Mouse (Mus musculus) left cerebral cortex, adult 2 months (tissue): Measurements from ENCODE around the gene Togaram2. TPM values are rescaled to one million over a fixed set of nuclear protein-coding genes. Genes with fewer than 3 reads are reported as not detected.
"Not testable (repeated sequence)": the region's sequence is repeated elsewhere in the genome, so short reads cannot be mapped to it uniquely, and the experiment has no call there.

ENCODE experiments used
- DNase-seq, 2 experiments: peaks; one replicate each; pipeline ENCODE4 v3.0.0; 2021 to 2022; ENCODE audit warnings: low spot score in 2 of 2, mixed read lengths in 1 of 2; ENCODE audit errors: extremely low spot score in 1 of 2
- H3K27ac ChIP-seq: fragments of 200-600 bp; 2 replicates; pipeline ENCODE4 v1.8.1; 2022
- H3K4me3 ChIP-seq: fragments of 200-600 bp; 2 replicates; pipeline ENCODE4 v1.8.1; 2022
- CTCF ChIP-seq: fragments of 200-600 bp; IDR thresholded peaks from 2 replicates; pipeline ENCODE4 v1.8.1; 2022; ENCODE audit warnings: antibody characterized with exemption, mild to moderate bottlenecking, moderate library complexity
- intact Hi-C: fragments of 180-260 bp; cut with DNase I; formaldehyde crosslinking; loops from one replicate; pipeline ENCODE4 v1.15.1; 2025
- long read RNA-seq, 2 experiments: library from polyadenylated mRNA; stranded (forward); transcript quantifications; one replicate each; pipeline ENCODE4 v2.0.0; 2021; ENCODE audit warnings: borderline mapping rate in 2 of 2
- total RNA-seq, 2 experiments: library from RNA; stranded (reverse); gene quantifications; 2 replicates each; pipeline ENCODE4 v1.2.3; 2021

The Togaram2 gene
- 1 to 10 TPM; 3.3 to 3.8 TPM for total RNA-seq
- long read RNA-seq, experiment 1, partial matches to known transcripts = 2 of 4 reads
- long read RNA-seq, experiment 1, other reads (novel, unspliced or antisense) = 2 of 4 reads
- long read RNA-seq, experiment 2, partial matches to known transcripts = 1 of 2 reads
- long read RNA-seq, experiment 2, other reads (novel, unspliced or antisense) = 1 of 2 reads

DNA sequence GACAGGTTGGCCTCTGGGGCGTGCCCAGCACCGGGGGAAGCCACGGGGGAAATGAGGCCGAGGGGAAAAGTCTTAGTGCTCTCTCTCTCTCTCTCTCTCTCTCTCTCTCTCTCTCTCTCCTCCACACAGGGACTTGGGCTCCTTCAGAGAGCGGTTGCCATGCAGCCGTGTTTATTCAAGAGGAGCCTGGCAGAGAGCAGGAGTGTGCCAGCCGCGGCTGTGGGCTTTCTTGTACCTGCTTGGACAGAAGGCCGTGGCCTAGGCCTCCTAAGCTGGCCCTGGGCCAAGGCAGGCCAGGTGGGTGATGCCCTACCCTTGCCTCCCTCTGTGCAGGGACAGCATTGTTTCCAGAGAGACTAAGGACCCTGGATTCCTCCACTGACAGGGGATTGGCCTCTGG lies at the start of gene Togaram2:
Gene Togaram2 (plus strand): TSS at position 170 of the 400 bp plus-strand sequence.
- no peak for TF ChIP-seq CTCF
- no peak within 1 kb of the TSS for H3K4me3 ChIP-seq
- intact Hi-C loops = loop anchor here (5.0 kb wide), 1 partner anchor 109 kb away; no protein-coding TSS in a partner anchor
- no peak for DNase-seq
- H3K27ac ChIP-seq = no peak within 1 kb of the TSS

GRCm38 (mm10) chr17:71631806-71632205 lies 41.3 kb upstream of the Togaram2 start:
- intact Hi-C loops = no loop called here

GRCm38 (mm10) chr17:71633350-71633749 lies 39.7 kb upstream of the Togaram2 start:
- no peak overlapping the region for H3K27ac ChIP-seq
- DNase-seq = no peak
- no peak overlapping the region for H3K4me3 ChIP-seq
- no peak for TF ChIP-seq CTCF
- intact Hi-C loops = no loop called here

More at GRCm38 (mm10) chr17:71631806-71632205, 41.3 kb upstream of the Togaram2 start:
- Histone ChIP-seq H3K27ac (no peak overlapping the region), H3K4me3 (no peak overlapping the region)
- TF ChIP-seq CTCF = no peak
- no peak for DNase-seq

DNA sequence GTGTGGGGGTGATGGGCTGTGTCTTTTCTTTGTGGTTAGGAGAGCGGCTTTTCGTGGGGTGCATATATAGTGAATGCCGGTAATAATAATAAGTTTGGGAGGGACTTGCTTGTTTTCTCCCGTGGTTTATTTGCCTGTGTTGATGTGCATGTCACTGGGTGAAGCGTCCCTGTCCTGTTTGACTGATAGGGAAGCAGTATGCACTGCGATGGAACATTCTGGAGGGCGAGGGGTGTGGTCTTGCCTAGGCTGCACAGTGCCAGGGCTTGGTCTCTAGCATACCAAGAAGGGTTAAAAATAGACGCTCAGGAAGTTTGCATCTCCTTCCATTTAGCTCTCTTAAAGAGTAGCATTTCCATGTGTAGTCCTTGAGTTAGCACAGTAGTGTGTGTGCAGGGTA lies 36.3 kb upstream of the Togaram2 start:
- H3K27ac ChIP-seq = no peak overlapping the region
- no peak for DNase-seq
- no peak for TF ChIP-seq CTCF
- H3K4me3 ChIP-seq = no peak overlapping the region
- intact Hi-C loops = no loop called here

DNA sequence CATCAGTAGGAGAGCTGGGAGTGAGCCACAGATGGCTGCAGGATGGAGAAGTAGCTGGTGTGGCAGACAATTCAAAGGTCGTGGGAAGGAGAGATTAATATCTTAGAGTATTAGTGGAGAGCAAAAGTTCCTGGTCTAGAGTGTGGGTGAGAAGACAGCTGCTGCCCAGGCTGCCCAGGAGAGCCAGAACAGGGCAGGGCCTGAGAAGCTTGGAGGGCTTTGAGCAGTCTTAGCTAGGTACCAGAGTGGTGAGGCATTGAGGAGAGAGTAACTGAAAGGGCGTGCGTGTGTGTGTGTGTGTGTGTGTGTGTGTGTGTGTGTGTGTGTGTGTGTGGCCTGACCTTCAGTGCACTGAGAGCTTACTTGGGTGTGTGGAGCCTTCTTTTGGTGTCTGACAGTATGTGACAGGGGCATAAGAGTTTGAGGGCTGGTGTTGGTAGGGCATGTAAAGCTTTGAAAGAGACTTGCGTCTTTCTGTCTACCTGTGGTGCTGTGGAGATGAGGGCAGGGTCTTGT lies 35.3 kb upstream of the Togaram2 start:
- no peak for TF ChIP-seq CTCF
- intact Hi-C loops = no loop called here
- Histone ChIP-seq H3K4me3 (no peak overlapping the region), H3K27ac (no peak overlapping the region)
- DNase-seq = no peak

DNA sequence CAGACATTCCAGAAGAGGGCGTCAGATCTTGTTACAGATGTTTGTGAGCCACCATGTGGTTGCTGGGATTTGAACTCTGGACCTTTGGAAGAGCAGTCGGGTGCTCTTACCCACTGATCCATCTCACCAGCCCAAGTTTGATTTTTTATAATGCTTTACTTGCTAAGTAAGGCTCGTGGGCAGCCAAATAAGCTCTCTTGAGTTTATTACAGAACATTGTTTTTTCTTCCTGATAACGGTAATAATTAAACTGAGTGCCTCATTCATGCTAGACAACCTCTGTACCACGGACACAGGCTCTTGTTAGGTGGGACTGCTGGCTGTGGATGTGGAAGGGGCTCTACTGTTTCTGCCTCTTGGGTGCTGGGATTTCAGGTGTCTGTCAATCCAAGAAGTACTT lies 34.0 kb upstream of the Togaram2 start:
- DNase-seq, H3K4me3 ChIP-seq, intact Hi-C loops, H3K27ac ChIP-seq: not testable (repeated sequence)

GRCm38 (mm10) chr17:71640421-71641085 lies 32.5 kb upstream of the Togaram2 start:
- Histone ChIP-seq H3K27ac (no peak overlapping the region), H3K4me3 (no peak overlapping the region)
- TF ChIP-seq CTCF = no peak
- no peak for DNase-seq
- intact Hi-C loops = no loop called here

GRCm38 (mm10) chr17:71642190-71642589 lies 30.9 kb upstream of the Togaram2 start:
- Histone ChIP-seq H3K4me3 (no peak overlapping the region), H3K27ac (no peak overlapping the region)
- no peak for DNase-seq
- intact Hi-C loops = no loop called here
- TF ChIP-seq CTCF = peak; percentile 20

DNA sequence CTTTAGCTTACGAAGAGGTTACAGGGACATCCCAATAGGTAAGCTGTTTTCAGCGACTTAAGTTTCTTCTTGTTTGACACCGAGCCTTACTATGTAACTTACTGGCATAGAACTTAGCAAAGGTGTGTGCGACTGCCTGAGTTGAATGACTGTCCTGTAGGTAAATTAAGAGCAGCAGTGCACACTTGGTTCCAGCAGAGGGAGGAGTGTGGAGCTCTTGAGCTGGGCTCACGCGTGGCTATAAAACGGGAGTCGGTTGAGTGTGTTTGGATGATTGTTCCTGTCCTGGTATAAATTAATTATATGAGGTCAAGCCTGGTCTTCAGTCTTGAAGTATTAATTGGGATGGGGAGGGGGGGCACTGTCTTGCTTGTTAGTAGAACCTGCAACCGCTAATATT lies 23.1 kb upstream of the Togaram2 start:
- Histone ChIP-seq H3K4me3 (no peak overlapping the region), H3K27ac (no peak overlapping the region)
- DNase-seq = no peak
- peak; percentile 4 for TF ChIP-seq CTCF
- intact Hi-C loops = no loop called here

GRCm38 (mm10) chr17:71652495-71652894 lies 20.6 kb upstream of the Togaram2 start:
- no peak overlapping the region for H3K27ac ChIP-seq
- DNase-seq = no peak
- TF ChIP-seq CTCF = no peak
- intact Hi-C loops = no loop called here
- H3K4me3 ChIP-seq = no peak overlapping the region

DNA sequence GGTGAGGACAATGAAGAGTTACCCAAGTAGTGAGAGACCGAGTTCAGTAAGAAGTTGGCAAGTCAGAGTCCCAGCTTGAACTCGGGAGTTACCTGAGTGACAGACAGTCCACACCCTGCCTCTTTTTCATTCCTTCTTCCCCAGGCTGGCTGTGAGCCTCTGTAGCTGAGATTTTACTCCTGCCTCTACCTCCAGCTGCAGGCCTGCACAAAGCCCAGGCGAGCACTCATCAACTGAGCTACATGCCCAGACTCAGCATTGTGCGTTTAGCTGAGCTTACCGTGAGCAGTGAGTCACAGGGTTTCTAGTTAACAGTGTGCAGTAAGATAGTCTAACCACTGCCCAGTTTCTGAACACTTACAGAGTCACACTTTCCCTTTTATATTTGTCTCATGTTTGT lies 20.1 kb upstream of the Togaram2 start:
- Histone ChIP-seq H3K4me3 (no peak overlapping the region), H3K27ac (no peak overlapping the region)
- TF ChIP-seq CTCF = no peak
- no peak for DNase-seq
- intact Hi-C loops = no loop called here

DNA sequence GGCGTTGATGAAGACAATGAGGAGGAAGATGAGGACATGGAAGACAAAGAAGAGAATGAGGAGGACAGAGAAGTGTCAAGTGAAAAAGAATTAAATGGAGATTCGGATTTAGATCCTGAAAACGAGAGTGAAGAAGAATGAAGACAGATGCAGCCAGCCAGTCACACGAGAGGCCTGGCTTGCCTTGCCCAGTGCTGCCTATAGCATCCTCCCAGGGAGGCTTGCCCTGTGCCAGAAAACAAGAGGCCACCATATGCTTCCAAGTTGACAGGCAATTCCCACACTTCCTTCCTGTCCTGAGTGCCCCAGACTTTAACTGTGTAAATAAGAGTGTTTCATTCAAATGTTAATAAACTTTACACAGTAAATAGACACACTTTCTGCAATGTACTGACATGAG lies 15.5 kb upstream of the Togaram2 start:
- Histone ChIP-seq H3K4me3 (no peak overlapping the region), H3K27ac (no peak overlapping the region)
- intact Hi-C loops = no loop called here
- TF ChIP-seq CTCF = no peak
- no peak for DNase-seq

DNA sequence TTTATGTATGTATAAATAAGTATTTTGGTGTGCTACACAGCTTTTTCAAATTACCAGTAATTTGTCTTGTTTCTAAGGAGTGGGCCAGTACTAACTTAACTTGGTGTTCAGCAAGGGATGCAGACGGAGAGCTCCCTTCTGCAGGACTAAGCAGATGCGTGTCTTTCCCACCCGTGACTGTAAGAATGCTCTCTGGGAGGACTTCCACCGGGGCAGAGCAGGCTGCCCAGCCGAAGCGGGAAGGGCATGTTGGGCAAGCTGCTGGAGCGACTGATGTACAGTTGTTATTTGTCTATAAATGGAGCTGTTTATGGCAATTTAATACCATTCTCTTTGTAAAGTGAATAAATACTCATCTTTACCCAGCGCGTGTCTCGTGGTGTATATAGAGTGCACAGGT lies 14.4 kb upstream of the Togaram2 start:
- intact Hi-C loops = no loop called here
- no peak overlapping the region for H3K27ac ChIP-seq

More for the DNA sequence above, 14.4 kb upstream of the Togaram2 start:
- no peak for DNase-seq
- no peak overlapping the region for H3K4me3 ChIP-seq
- no peak for TF ChIP-seq CTCF
